Mouse (Mus musculus): ENCODE results near the gene Olfr324. TPM values are rescaled to one million over a fixed set of nuclear protein-coding genes. Genes with fewer than 3 reads are reported as not detected.

The Olfr324 gene
- polyA plus RNA-seq, 1 experiment from 2014 or later = 0.42 TPM

- H3K4me1 ChIP-seq (ENCODE audit: control insufficient read depth, insufficient read depth, low read length) = peaks cover 3% of the 10 kb centered on the region; the same call in 1 of the 2 replicates
- H3K9ac ChIP-seq (replicated peaks; ENCODE audit: low read depth, low read length) = no peak overlapping the region
- H3K36me3 ChIP-seq (ENCODE audit: control insufficient read depth, insufficient read depth, low read length) = no peaks in the 10 kb centered on the region
- H3K4me3 ChIP-seq (ENCODE audit: low read depth, low read length) = no peak overlapping the region
- H3K27me3 ChIP-seq (ENCODE audit: control insufficient read depth, insufficient read depth, low read length) = peaks cover 4% of the 10 kb centered on the region
- 88% methylated on average over 13 of the region's 13 CpGs for WGBS
- ATAC-seq (ENCODE audit: low read depth) = no peak
- H3K27ac ChIP-seq (ENCODE audit: low read depth, low read length) = no peak overlapping the region
- H3K9me3 ChIP-seq (ENCODE audit: control insufficient read depth, low read length) = no peaks in the 10 kb centered on the region
- H3K4me2 ChIP-seq (ENCODE audit: low read depth, low read length) = no peak overlapping the region
Measured at GRCm38 (mm10) chr11:58641638-58642358, 46.9 kb downstream of the Olfr324 start.

GRCm38 (mm10) chr11:58643350-58643749 lies 48.4 kb downstream of the Olfr324 start:
- H3K4me2 ChIP-seq (ENCODE audit: low read depth, low read length) = no peak overlapping the region
- no peaks in the 10 kb centered on the region for H3K9me3 ChIP-seq (ENCODE audit: control insufficient read depth, low read length)
- H3K4me3 ChIP-seq (ENCODE audit: low read depth, low read length) = no peak overlapping the region
- ATAC-seq (ENCODE audit: low read depth) = no peak
- H3K27ac ChIP-seq (ENCODE audit: low read depth, low read length) = no peak overlapping the region
- peaks cover 3% of the 10 kb centered on the region; the same call in 1 of the 2 replicates for H3K4me1 ChIP-seq (ENCODE audit: control insufficient read depth, insufficient read depth, low read length)
- no peaks in the 10 kb centered on the region for H3K36me3 ChIP-seq (ENCODE audit: control insufficient read depth, insufficient read depth, low read length)
- no peak overlapping the region for H3K9ac ChIP-seq (replicated peaks; ENCODE audit: low read depth, low read length)
- peaks cover 4% of the 10 kb centered on the region for H3K27me3 ChIP-seq (ENCODE audit: control insufficient read depth, insufficient read depth, low read length)
- 34% methylated on average over 6 of the region's 6 CpGs for WGBS

Other genes with a start within 250 kb of the Olfr324 start
- gene Lypd8, start 216.1 kb upstream of the Olfr324 start, polyA plus RNA-seq (2014; fragmentation: Nextera tagmentation; extraction: Ambion mirVana) = not detected in 2 replicates
- gene 1810065E05Rik, start 174.0 kb upstream of the Olfr324 start, polyA plus RNA-seq (2014; fragmentation: Nextera tagmentation; extraction: Ambion mirVana) = not detected in 2 replicates
- gene Gm12253, start 162.6 kb upstream of the Olfr324 start, polyA plus RNA-seq (2014; fragmentation: Nextera tagmentation; extraction: Ambion mirVana) = not detected in 2 replicates
- not detected in 2 replicates for gene Lypd9, start 142.2 kb upstream of the Olfr324 start, polyA plus RNA-seq (2014; fragmentation: Nextera tagmentation; extraction: Ambion mirVana)
- gene Olfr30, start 132.8 kb upstream of the Olfr324 start, polyA plus RNA-seq (2014; fragmentation: Nextera tagmentation; extraction: Ambion mirVana) = not detected in 2 replicates
- gene Olfr332, start 102.6 kb upstream of the Olfr324 start, polyA plus RNA-seq (2014; fragmentation: Nextera tagmentation; extraction: Ambion mirVana) = not detected in 2 replicates
- not detected in 2 replicates for gene Olfr331, start 92.5 kb upstream of the Olfr324 start, polyA plus RNA-seq (2014; fragmentation: Nextera tagmentation; extraction: Ambion mirVana)
- gene Olfr330, start 60.3 kb upstream of the Olfr324 start, polyA plus RNA-seq (2014; fragmentation: Nextera tagmentation; extraction: Ambion mirVana) = 0.39 TPM in 1 of 2 replicates, not detected in the other
- 0.08 and 0.16 TPM in 2 replicates for gene Olfr329-ps, start 48.7 kb upstream of the Olfr324 start, polyA plus RNA-seq (2014; fragmentation: Nextera tagmentation; extraction: Ambion mirVana)
- gene Olfr328, start 39.5 kb upstream of the Olfr324 start, polyA plus RNA-seq (2014; fragmentation: Nextera tagmentation; extraction: Ambion mirVana) = 0.12 and 0.18 TPM in 2 replicates
- 0.13 TPM in 1 of 2 replicates, not detected in the other for gene Olfr224, start 24.6 kb upstream of the Olfr324 start, polyA plus RNA-seq (2014; fragmentation: Nextera tagmentation; extraction: Ambion mirVana)
- gene Olfr325, start 17.4 kb upstream of the Olfr324 start, polyA plus RNA-seq (2014; fragmentation: Nextera tagmentation; extraction: Ambion mirVana) = not detected in 2 replicates
- gene 2210407C18Rik, start 21.0 kb downstream of the Olfr324 start, polyA plus RNA-seq (2014; fragmentation: Nextera tagmentation; extraction: Ambion mirVana) = not detected in 2 replicates
- gene Olfr323, start 35.4 kb downstream of the Olfr324 start, polyA plus RNA-seq (2014; fragmentation: Nextera tagmentation; extraction: Ambion mirVana) = not detected in 2 replicates
- gene Trim58, start 45.4 kb downstream of the Olfr324 start, polyA plus RNA-seq (2014; fragmentation: Nextera tagmentation; extraction: Ambion mirVana) = 0.15 and 0.21 TPM in 2 replicates
- gene Olfr322, start 63.7 kb downstream of the Olfr324 start, polyA plus RNA-seq (2014; fragmentation: Nextera tagmentation; extraction: Ambion mirVana) = not detected in 2 replicates
- gene Olfr320, start 86.0 kb downstream of the Olfr324 start, polyA plus RNA-seq (2014; fragmentation: Nextera tagmentation; extraction: Ambion mirVana) = not detected in 2 replicates
- not detected in 2 replicates for gene Olfr319, start 104.0 kb downstream of the Olfr324 start, polyA plus RNA-seq (2014; fragmentation: Nextera tagmentation; extraction: Ambion mirVana)
- gene Olfr318, start 128.9 kb downstream of the Olfr324 start, polyA plus RNA-seq (2014; fragmentation: Nextera tagmentation; extraction: Ambion mirVana) = not detected in 2 replicates
- 0.48 and 0.63 TPM in 2 replicates for gene Olfr317, start 144.1 kb downstream of the Olfr324 start, polyA plus RNA-seq (2014; fragmentation: Nextera tagmentation; extraction: Ambion mirVana)
- gene Olfr316, start 157.6 kb downstream of the Olfr324 start, polyA plus RNA-seq (2014; fragmentation: Nextera tagmentation; extraction: Ambion mirVana) = not detected in 2 replicates
- not detected in 2 replicates for gene Olfr315, start 178.1 kb downstream of the Olfr324 start, polyA plus RNA-seq (2014; fragmentation: Nextera tagmentation; extraction: Ambion mirVana)
- not detected in 2 replicates for gene Olfr314, start 187.8 kb downstream of the Olfr324 start, polyA plus RNA-seq (2014; fragmentation: Nextera tagmentation; extraction: Ambion mirVana)
- gene Fam183b, start 206.8 kb downstream of the Olfr324 start, polyA plus RNA-seq (2014; fragmentation: Nextera tagmentation; extraction: Ambion mirVana) = 6.9 and 13.2 TPM in 2 replicates
- gene Olfr313, start 219.9 kb downstream of the Olfr324 start, polyA plus RNA-seq (2014; fragmentation: Nextera tagmentation; extraction: Ambion mirVana) = not detected in 2 replicates
- not detected in 2 replicates for gene Olfr312, start 234.1 kb downstream of the Olfr324 start, polyA plus RNA-seq (2014; fragmentation: Nextera tagmentation; extraction: Ambion mirVana)
- not detected in 2 replicates for gene Olfr311, start 244.1 kb downstream of the Olfr324 start, polyA plus RNA-seq (2014; fragmentation: Nextera tagmentation; extraction: Ambion mirVana)